Mouse (Mus musculus): Measurements from ENCODE around the gene Immp2l. TPM values are rescaled to one million over a fixed set of nuclear protein-coding genes. Genes with fewer than 3 reads are reported as not detected.

Gene Immp2l
- polyA plus RNA-seq, 1 experiment from 2014 or later: 8.1 TPM

GRCm38 (mm10) chr12:41231966-41232365 lies 208.1 kb downstream of the Immp2l start:
- no peak for ATAC-seq (ENCODE audit: insufficient number of reproducible peaks, low FRiP score, low TSS enrichment, low read depth)
- Histone ChIP-seq H3K36me3 (ENCODE audit: control insufficient read depth, insufficient read depth, low read length) (no peaks in the 10 kb centered on the region), H3K9me3 (ENCODE audit: control insufficient read depth, low read length) (no peaks in the 10 kb centered on the region), H3K9ac (ENCODE audit: low read length) (no peak overlapping the region), H3K4me1 (ENCODE audit: control insufficient read depth, insufficient read depth, low read length) (no peaks in the 10 kb centered on the region), H3K4me2 (ENCODE audit: low read depth, severe bottlenecking) (no peak overlapping the region), H3K27ac (replicated peaks; ENCODE audit: low read depth, low read length) (no peak overlapping the region), H3K4me3 (ENCODE audit: low read depth, low read length) (no peak overlapping the region), H3K27me3 (ENCODE audit: control insufficient read depth, insufficient read depth, low read length) (no peaks in the 10 kb centered on the region)
- DNase-seq (ENCODE audit: low spot score): no peak
- WGBS: 76% methylated on average over 2 of the region's 2 CpGs

GRCm38 (mm10) chr12:41237880-41238279 lies 214.0 kb downstream of the Immp2l start:
- Histone ChIP-seq H3K36me3 (ENCODE audit: control insufficient read depth, insufficient read depth, low read length) (no peaks in the 10 kb centered on the region), H3K4me3 (ENCODE audit: low read depth, low read length) (no peak overlapping the region), H3K9me3 (ENCODE audit: control insufficient read depth, low read length) (no peaks in the 10 kb centered on the region), H3K9ac (ENCODE audit: low read length) (no peak overlapping the region), H3K4me2 (ENCODE audit: low read depth, severe bottlenecking) (no peak overlapping the region), H3K4me1 (ENCODE audit: control insufficient read depth, insufficient read depth, low read length) (no peaks in the 10 kb centered on the region), H3K27me3 (ENCODE audit: control insufficient read depth, insufficient read depth, low read length) (no peaks in the 10 kb centered on the region), H3K27ac (replicated peaks; ENCODE audit: low read depth, low read length) (no peak overlapping the region)
- ATAC-seq (ENCODE audit: insufficient number of reproducible peaks, low FRiP score, low TSS enrichment, low read depth) (no peak), DNase-seq (ENCODE audit: low spot score) (no peak)
- WGBS: 81% methylated on average over 3 of the region's 3 CpGs

GRCm38 (mm10) chr12:41241221-41241620 lies 217.3 kb downstream of the Immp2l start:
- Histone ChIP-seq H3K36me3 (ENCODE audit: control insufficient read depth, insufficient read depth, low read length) (no peaks in the 10 kb centered on the region), H3K9ac (ENCODE audit: low read length) (no peak overlapping the region), H3K4me1 (ENCODE audit: control insufficient read depth, insufficient read depth, low read length) (no peaks in the 10 kb centered on the region), H3K4me2 (ENCODE audit: low read depth, severe bottlenecking) (no peak overlapping the region), H3K9me3 (ENCODE audit: control insufficient read depth, low read length) (no peaks in the 10 kb centered on the region), H3K27me3 (ENCODE audit: control insufficient read depth, insufficient read depth, low read length) (no peaks in the 10 kb centered on the region), H3K4me3 (ENCODE audit: low read depth, low read length) (no peak overlapping the region), H3K27ac (replicated peaks; ENCODE audit: low read depth, low read length) (no peak overlapping the region)
- ATAC-seq (ENCODE audit: insufficient number of reproducible peaks, low FRiP score, low TSS enrichment, low read depth) (no peak), DNase-seq (ENCODE audit: low spot score) (no peak)
- WGBS: 37% methylated on average over 2 of the region's 2 CpGs

GRCm38 (mm10) chr12:41248254-41248653 lies 224.4 kb downstream of the Immp2l start:
- 98% methylated on average over 1 of the region's 1 CpGs for WGBS
- Histone ChIP-seq H3K9me3 (ENCODE audit: control insufficient read depth, low read length) (no peaks in the 10 kb centered on the region), H3K4me1 (ENCODE audit: control insufficient read depth, insufficient read depth, low read length) (no peaks in the 10 kb centered on the region), H3K27ac (replicated peaks; ENCODE audit: low read depth, low read length) (no peak overlapping the region), H3K36me3 (ENCODE audit: control insufficient read depth, insufficient read depth, low read length) (no peaks in the 10 kb centered on the region), H3K4me2 (ENCODE audit: low read depth, severe bottlenecking) (no peak overlapping the region), H3K4me3 (ENCODE audit: low read depth, low read length) (no peak overlapping the region), H3K27me3 (ENCODE audit: control insufficient read depth, insufficient read depth, low read length) (no peaks in the 10 kb centered on the region), H3K9ac (ENCODE audit: low read length) (no peak overlapping the region)
- no peak for ATAC-seq (ENCODE audit: insufficient number of reproducible peaks, low FRiP score, low TSS enrichment, low read depth)
- DNase-seq (ENCODE audit: low spot score): no peak

- Histone ChIP-seq H3K27me3 (ENCODE audit: control insufficient read depth, insufficient read depth, low read length) (no peaks in the 10 kb centered on the region), H3K9me3 (ENCODE audit: control insufficient read depth, low read length) (no peaks in the 10 kb centered on the region), H3K4me3 (ENCODE audit: low read depth, low read length) (no peak overlapping the region), H3K9ac (ENCODE audit: low read length) (no peak overlapping the region), H3K4me2 (ENCODE audit: low read depth, severe bottlenecking) (no peak overlapping the region), H3K36me3 (ENCODE audit: control insufficient read depth, insufficient read depth, low read length) (no peaks in the 10 kb centered on the region), H3K4me1 (ENCODE audit: control insufficient read depth, insufficient read depth, low read length) (no peaks in the 10 kb centered on the region), H3K27ac (replicated peaks; ENCODE audit: low read depth, low read length) (no peak overlapping the region)
- no peak for DNase-seq (ENCODE audit: low spot score)
- WGBS: 81% methylated on average over 3 of the region's 3 CpGs
- ATAC-seq (ENCODE audit: insufficient number of reproducible peaks, low FRiP score, low TSS enrichment, low read depth): no peak
These were observed 226.2 kb downstream of the Immp2l start for GRCm38 (mm10) chr12:41250123-41250522.

GRCm38 (mm10) chr12:41257905-41258304 lies 234.0 kb downstream of the Immp2l start:
- DNase-seq (ENCODE audit: low spot score): peak; percentile 25
- WGBS: 22% methylated on average over 2 of the region's 2 CpGs

GRCm38 (mm10) chr12:41259608-41260007 lies 235.7 kb downstream of the Immp2l start:
- 69% methylated on average over 2 of the region's 2 CpGs for WGBS

More at GRCm38 (mm10) chr12:41257905-41258304, 234.0 kb downstream of the Immp2l start:
- no peaks in the 10 kb centered on the region for H3K4me1 ChIP-seq (ENCODE audit: control insufficient read depth, insufficient read depth, low read length)
- peak; percentile 51; the same call in 1 of the 2 replicates for ATAC-seq (ENCODE audit: insufficient number of reproducible peaks, low FRiP score, low TSS enrichment, low read depth)
- no peak overlapping the region for H3K27ac ChIP-seq (replicated peaks; ENCODE audit: low read depth, low read length)
- H3K9ac ChIP-seq (ENCODE audit: low read length): no peak overlapping the region
- H3K4me3 ChIP-seq (ENCODE audit: low read depth, low read length): no peak overlapping the region
- H3K36me3 ChIP-seq (ENCODE audit: control insufficient read depth, insufficient read depth, low read length): no peaks in the 10 kb centered on the region
- H3K9me3 ChIP-seq (ENCODE audit: control insufficient read depth, low read length): no peaks in the 10 kb centered on the region
- H3K27me3 ChIP-seq (ENCODE audit: control insufficient read depth, insufficient read depth, low read length): no peaks in the 10 kb centered on the region
- no peak overlapping the region for H3K4me2 ChIP-seq (ENCODE audit: low read depth, severe bottlenecking)

GRCm38 (mm10) chr12:41274136-41274535 lies 250.2 kb downstream of the Immp2l start:
- Histone ChIP-seq H3K36me3 (ENCODE audit: control insufficient read depth, insufficient read depth, low read length) (no peaks in the 10 kb centered on the region), H3K4me1 (ENCODE audit: control insufficient read depth, insufficient read depth, low read length) (no peaks in the 10 kb centered on the region), H3K27me3 (ENCODE audit: control insufficient read depth, insufficient read depth, low read length) (no peaks in the 10 kb centered on the region), H3K4me2 (ENCODE audit: low read depth, severe bottlenecking) (no peak overlapping the region), H3K4me3 (ENCODE audit: low read depth, low read length) (no peak overlapping the region), H3K9me3 (ENCODE audit: control insufficient read depth, low read length) (no peaks in the 10 kb centered on the region), H3K27ac (replicated peaks; ENCODE audit: low read depth, low read length) (no peak overlapping the region), H3K9ac (ENCODE audit: low read length) (no peak overlapping the region)
- ATAC-seq (ENCODE audit: insufficient number of reproducible peaks, low FRiP score, low TSS enrichment, low read depth): 0 out of 2 replicates have a peak, but pooled peaks have one; percentile 62
- no peak for DNase-seq (ENCODE audit: low spot score)
- WGBS: 91% methylated on average over 8 of the region's 8 CpGs

More at GRCm38 (mm10) chr12:41259608-41260007, 235.7 kb downstream of the Immp2l start:
- no peak overlapping the region for H3K4me3 ChIP-seq (ENCODE audit: low read depth, low read length)
- H3K4me1 ChIP-seq (ENCODE audit: control insufficient read depth, insufficient read depth, low read length): no peaks in the 10 kb centered on the region
- H3K4me2 ChIP-seq (ENCODE audit: low read depth, severe bottlenecking): no peak overlapping the region
- H3K27me3 ChIP-seq (ENCODE audit: control insufficient read depth, insufficient read depth, low read length): no peaks in the 10 kb centered on the region
- H3K27ac ChIP-seq (replicated peaks; ENCODE audit: low read depth, low read length): no peak overlapping the region
- ATAC-seq (ENCODE audit: insufficient number of reproducible peaks, low FRiP score, low TSS enrichment, low read depth) (no peak), DNase-seq (ENCODE audit: low spot score) (no peak)
- no peaks in the 10 kb centered on the region for H3K9me3 ChIP-seq (ENCODE audit: control insufficient read depth, low read length)
- H3K9ac ChIP-seq (ENCODE audit: low read length): no peak overlapping the region
- H3K36me3 ChIP-seq (ENCODE audit: control insufficient read depth, insufficient read depth, low read length): no peaks in the 10 kb centered on the region

GRCm38 (mm10) chr12:41275361-41275760 lies 251.5 kb downstream of the Immp2l start:
- 87% methylated on average over 3 of the region's 3 CpGs for WGBS
- no peak overlapping the region for H3K4me2 ChIP-seq (ENCODE audit: low read depth, severe bottlenecking)
- no peaks in the 10 kb centered on the region for H3K4me1 ChIP-seq (ENCODE audit: control insufficient read depth, insufficient read depth, low read length)
- no peak overlapping the region for H3K4me3 ChIP-seq (ENCODE audit: low read depth, low read length)
- H3K27ac ChIP-seq (replicated peaks; ENCODE audit: low read depth, low read length): no peak overlapping the region
- H3K27me3 ChIP-seq (ENCODE audit: control insufficient read depth, insufficient read depth, low read length): no peaks in the 10 kb centered on the region
- no peaks in the 10 kb centered on the region for H3K36me3 ChIP-seq (ENCODE audit: control insufficient read depth, insufficient read depth, low read length)
- ATAC-seq (ENCODE audit: insufficient number of reproducible peaks, low FRiP score, low TSS enrichment, low read depth) (no peak), DNase-seq (ENCODE audit: low spot score) (no peak)
- no peaks in the 10 kb centered on the region for H3K9me3 ChIP-seq (ENCODE audit: control insufficient read depth, low read length)
- no peak overlapping the region for H3K9ac ChIP-seq (ENCODE audit: low read length)

Measured in limb, embryonic 11.5 days (tissue).